Mouse (Mus musculus) limb, embryonic 14.5 days (tissue): ENCODE results near the gene Pacrg. TPM values are rescaled to one million over a fixed set of nuclear protein-coding genes. Genes with fewer than 3 reads are reported as not detected.

Experiments
- ATAC-seq: fragments of 200-750 bp; cut with Nextera tagmentation; 2 replicates; pipeline ENCODE4 v1.8.0; 2017; ENCODE audit warnings: low read depth, moderate number of reproducible peaks, moderate TSS enrichment; ENCODE audit not compliant: low FRiP score
- DNase-seq: peaks from one replicate; pipeline ENCODE4 v3.0.0-alpha.2; 2015; ENCODE audit warnings: low spot score
- H3K27ac ChIP-seq: fragments of 300-500 bp; sonication (generic); replicated peaks from 2 replicates; pipeline ENCODE4 v1.5.1; 2014; ENCODE audit warnings: low read depth, mild to moderate bottlenecking, low read length, moderate library complexity, mixed read lengths
- H3K27me3 ChIP-seq: fragments of 300-500 bp; sonication (generic); 2 replicates; pipeline ENCODE4 v1.6.1; 2014; ENCODE audit warnings: low read length, mixed read lengths; ENCODE audit not compliant: control insufficient read depth, insufficient read depth
- H3K36me3 ChIP-seq: fragments of 300-500 bp; sonication (generic); 2 replicates; pipeline ENCODE4 v1.6.1; 2014; ENCODE audit warnings: mild to moderate bottlenecking, low read length, moderate library complexity, mixed read lengths; ENCODE audit not compliant: control insufficient read depth, insufficient read depth
- H3K4me1 ChIP-seq: fragments of 300-500 bp; sonication (generic); 2 replicates; pipeline ENCODE4 v1.6.1; 2014; ENCODE audit warnings: antibody characterized with exemption, low read length, mixed read lengths; ENCODE audit not compliant: control insufficient read depth, insufficient read depth
- H3K4me2 ChIP-seq: fragments of 300-500 bp; sonication (generic); replicated peaks from 2 replicates; pipeline ENCODE4 v1.6.1; 2014; ENCODE audit warnings: low read depth, mild to moderate bottlenecking, low read length, moderate library complexity; ENCODE audit not compliant: severe bottlenecking
- H3K4me3 ChIP-seq: fragments of 300-500 bp; sonication (generic); replicated peaks from 2 replicates; pipeline ENCODE4 v1.5.1; 2014; ENCODE audit warnings: low read length
- H3K9ac ChIP-seq: fragments of 300-500 bp; sonication (generic); 2 replicates; pipeline ENCODE4 v1.6.1; 2014; ENCODE audit warnings: mild to moderate bottlenecking, low read depth, low read length, moderate library complexity; ENCODE audit not compliant: severe bottlenecking
- H3K9me3 ChIP-seq: fragments of 300-500 bp; sonication (generic); 2 replicates; pipeline ENCODE4 v1.6.1; 2016; ENCODE audit warnings: low read length; ENCODE audit not compliant: control insufficient read depth
- POLR2A ChIP-seq: fragments of 200-500 bp; IDR thresholded peaks from 2 replicates; pipeline ENCODE4 v1.8.0; 2012; ENCODE audit warnings: inconsistent platforms, mild to moderate bottlenecking, moderate library complexity, borderline replicate concordance; ENCODE audit not compliant: insufficient read depth, insufficient read length; ENCODE audit errors: extremely low read depth
- WGBS: fragments of 180-500 bp; shearing (Covaris S2); extraction: QIAGEN DNeasy Blood & Tissue Kit; methylation state at CpG from one replicate; pipeline ENCODE4 v1.1.7; 2014; 5-methylcytosine and 5-hydroxymethylcytosine counted together
- polyA plus RNA-seq, 2 experiments: library from polyadenylated mRNA; depleted of rRNA in 1 of 2; stranded (reverse) in 1 of 2; unstranded in 1 of 2; fragments of >200 nt; fragmentation: Nextera tagmentation in 1 of 2; extraction: Ambion mirVana in 1 of 2; gene quantifications; 2 replicates each; pipeline versions ENCODE4 v1.2.1 to v1.2.3; 2012 to 2014

Gene Pacrg
- polyA plus RNA-seq, 2 experiments, result 0.99 to 1.3 TPM

DNA sequence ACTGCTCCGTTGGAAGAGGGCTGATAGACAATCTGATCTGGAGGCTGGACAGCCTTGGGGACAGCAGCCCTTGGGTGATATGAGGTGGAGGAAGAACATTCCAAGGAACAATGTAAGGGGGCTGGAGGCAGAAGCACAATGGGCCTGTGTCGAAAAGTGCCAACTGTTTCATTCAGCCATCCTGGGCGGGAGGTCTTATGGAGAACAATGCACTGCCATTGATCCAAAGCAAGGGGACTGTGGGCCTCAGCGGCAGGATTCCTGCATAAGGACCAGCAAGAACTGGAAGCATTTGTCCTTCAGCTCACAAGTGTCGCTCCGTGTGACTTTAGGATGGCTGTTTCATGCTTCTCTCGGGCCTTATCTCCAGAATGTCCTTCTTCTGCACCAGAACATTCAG, 465.8 kb downstream of the Pacrg start:
- no peak for ATAC-seq
- DNase-seq, result no peak
- TF ChIP-seq POLR2A, result no peak

DNA sequence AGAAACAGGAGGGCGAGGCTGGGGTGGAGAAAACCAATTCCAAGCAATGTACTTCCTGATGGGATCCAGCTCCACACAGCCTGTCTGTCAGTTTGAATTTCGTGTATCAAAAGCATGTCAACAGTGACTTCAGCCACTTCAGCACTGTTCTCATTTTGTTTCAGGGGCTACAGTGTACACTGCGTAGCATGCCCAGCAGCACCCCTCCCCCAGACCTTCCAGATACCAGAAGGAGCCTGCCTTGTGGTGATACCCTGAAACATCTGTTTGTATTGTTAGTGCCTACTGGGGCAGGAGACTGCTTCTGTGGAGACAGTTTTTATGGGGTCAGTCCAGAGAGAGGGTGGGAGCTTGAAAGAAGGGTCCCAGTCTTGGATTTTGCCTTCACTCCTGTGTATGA, 466.4 kb downstream of the Pacrg start:
- ATAC-seq (no peak), DNase-seq (no peak)
- WGBS, result 53% methylated on average over 3 of the region's 3 CpGs
- Histone ChIP-seq H3K27me3 (no peaks in the 10 kb centered on the region), H3K4me3 (no peak overlapping the region), H3K9ac (no peak overlapping the region), H3K36me3 (no peaks in the 10 kb centered on the region), H3K4me1 (peaks cover 1% of the 10 kb centered on the region; the same call in 1 of the 2 replicates), H3K27ac (no peak overlapping the region), H3K9me3 (no peaks in the 10 kb centered on the region), H3K4me2 (no peak overlapping the region)
- no peak for TF ChIP-seq POLR2A

More for the DNA sequence above, 465.8 kb downstream of the Pacrg start:
- WGBS, result 77% methylated on average over 7 of the region's 7 CpGs
- Histone ChIP-seq H3K4me3 (no peak overlapping the region), H3K9ac (no peak overlapping the region), H3K9me3 (no peaks in the 10 kb centered on the region), H3K27ac (no peak overlapping the region), H3K4me1 (peaks cover 3% of the 10 kb centered on the region; the same call in 1 of the 2 replicates), H3K4me2 (no peak overlapping the region), H3K36me3 (no peaks in the 10 kb centered on the region), H3K27me3 (no peaks in the 10 kb centered on the region)

DNA sequence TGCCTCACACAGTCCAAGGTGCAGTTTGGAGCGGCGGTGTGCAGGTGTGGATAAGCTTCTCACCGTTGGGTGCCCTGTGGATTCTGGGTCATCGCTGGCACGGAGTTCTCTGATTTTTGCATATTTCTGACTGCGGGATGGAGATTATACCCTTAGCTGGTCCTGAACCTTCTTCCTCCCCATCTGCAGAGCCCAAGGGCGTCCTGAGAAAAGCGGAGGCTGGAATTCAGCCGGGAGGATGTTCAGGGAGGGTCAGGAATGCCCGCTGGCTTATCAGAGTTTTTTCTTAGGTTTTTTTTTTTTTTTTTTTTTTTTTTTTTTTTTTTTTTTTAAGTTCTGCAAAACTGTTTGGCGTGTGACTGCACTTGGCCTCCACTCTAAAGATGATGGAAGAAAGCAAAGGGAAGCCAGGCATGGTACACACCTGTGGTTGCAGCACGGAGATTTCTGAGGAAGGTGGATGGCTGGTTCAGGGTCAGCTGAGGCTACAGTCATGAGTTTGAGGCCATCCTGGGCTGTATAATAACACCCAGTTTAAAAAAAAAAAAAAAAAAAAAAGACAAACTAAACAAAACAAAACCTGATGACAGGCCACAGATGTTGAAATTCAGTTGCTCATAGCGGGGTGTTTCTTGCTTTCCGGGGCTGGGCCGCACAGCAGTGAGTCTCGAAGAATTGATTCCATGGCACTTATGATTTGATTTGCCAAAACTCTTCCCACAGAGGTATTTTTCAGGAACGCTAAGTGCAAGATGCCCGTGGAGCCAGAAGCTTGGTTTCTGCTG, 467.9 kb downstream of the Pacrg start:
- Histone ChIP-seq H3K9ac (no peak overlapping the region), H3K4me1 (no peaks in the 10 kb centered on the region), H3K4me2 (no peak overlapping the region), H3K9me3 (no peaks in the 10 kb centered on the region), H3K36me3 (no peaks in the 10 kb centered on the region), H3K27me3 (no peaks in the 10 kb centered on the region), H3K4me3 (no peak overlapping the region), H3K27ac (no peak overlapping the region)
- no peak for ATAC-seq
- no peak for DNase-seq
- no peak for TF ChIP-seq POLR2A
- 64% methylated on average over 18 of the region's 18 CpGs for WGBS

DNA sequence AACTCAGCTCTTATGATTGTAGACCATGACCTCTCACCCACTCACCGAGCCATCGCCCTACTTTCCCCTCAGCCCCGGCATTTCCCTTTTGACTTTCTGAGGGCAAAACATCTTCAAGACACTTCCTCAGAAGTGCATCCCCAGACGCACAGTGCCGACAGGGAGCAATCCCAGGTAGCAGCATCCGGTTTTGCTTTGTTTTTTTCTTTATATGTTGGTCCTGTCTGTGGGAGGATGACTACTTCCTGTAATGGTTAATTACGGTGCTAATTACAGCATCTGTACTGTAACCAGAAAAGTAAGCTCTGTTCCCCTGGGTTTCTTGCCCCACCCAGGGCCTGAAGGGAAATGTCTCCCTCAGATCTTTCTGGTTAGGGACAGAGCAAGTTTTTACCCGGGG, 468.6 kb downstream of the Pacrg start:
- H3K4me1 ChIP-seq, result 0 out of 2 replicates have a peak, but pooled peaks cover 2% of the 10 kb centered on the region
- H3K27ac ChIP-seq, result no peak overlapping the region
- no peaks in the 10 kb centered on the region for H3K9me3 ChIP-seq
- ATAC-seq, result no peak
- no peak overlapping the region for H3K9ac ChIP-seq
- H3K4me3 ChIP-seq, result no peak overlapping the region
- no peak for TF ChIP-seq POLR2A
- no peak for DNase-seq
- 59% methylated on average over 8 of the region's 8 CpGs for WGBS
- no peak overlapping the region for H3K4me2 ChIP-seq
- H3K27me3 ChIP-seq, result no peaks in the 10 kb centered on the region
- H3K36me3 ChIP-seq, result no peaks in the 10 kb centered on the region

DNA sequence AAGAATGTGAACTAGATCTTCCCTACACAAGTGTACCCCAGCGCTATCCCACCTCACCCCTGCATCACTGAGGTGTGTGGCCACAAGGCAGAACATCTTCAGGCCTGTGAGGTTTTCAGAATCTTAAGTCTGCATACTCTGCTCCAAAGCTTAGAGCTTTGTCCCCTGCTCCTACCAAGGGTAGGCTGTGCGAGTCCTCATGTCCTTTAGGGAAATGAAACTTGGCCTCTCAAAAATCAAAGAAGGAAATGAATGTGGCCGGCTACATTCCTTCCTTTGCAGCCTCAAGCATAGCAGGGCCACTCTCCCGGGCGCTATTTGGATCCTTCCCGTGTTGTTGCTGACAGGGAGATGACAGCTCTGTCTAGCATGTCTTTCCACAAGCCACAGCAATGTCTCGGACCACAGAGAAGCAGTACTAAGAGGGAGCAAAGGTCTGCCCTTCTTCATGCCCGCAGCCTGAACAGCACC, 469.4 kb downstream of the Pacrg start:
- H3K4me1 ChIP-seq, result 0 out of 2 replicates have a peak, but pooled peaks cover 2% of the 10 kb centered on the region
- no peak overlapping the region for H3K27ac ChIP-seq
- H3K9me3 ChIP-seq, result no peaks in the 10 kb centered on the region
- 68% methylated on average over 8 of the region's 8 CpGs for WGBS
- no peaks in the 10 kb centered on the region for H3K36me3 ChIP-seq
- no peak for TF ChIP-seq POLR2A
- H3K27me3 ChIP-seq, result no peaks in the 10 kb centered on the region
- no peak overlapping the region for H3K4me3 ChIP-seq
- H3K4me2 ChIP-seq, result no peak overlapping the region
- ATAC-seq, result no peak
- H3K9ac ChIP-seq, result no peak overlapping the region
- no peak for DNase-seq
